Comparison of ENCODE assay signal across 23 mouse cellular contexts in genomic region chr16:78974099-78974498, GRCm38 (mm10).
"Had no signal": no experiment of that assay in that cellular context is flagged by ENCODE, and none has a peak within 500 bp of the region (broad histone marks: within the 10 kb centered on the region; RNA-seq: fewer than 3 reads in every experiment).

No protein-coding gene starts in this region.

- DNase-seq: kidney, adult 18-20 months; kidney, postnatal 25 days; layer of hippocampus, adult 9-11 months; liver; lung, adult 18-20 months; lung, postnatal 10 days; lung, postnatal 36 days; right cerebral cortex, adult 18-20 months; right cerebral cortex, postnatal 14 days; right cerebral cortex, postnatal 4 days; thymus, postnatal 25 days had no signal

- H3K9me3 ChIP-seq: limb, embryonic 10.5 days; limb, embryonic 13.5 days; liver, embryonic 12.5 days; liver, embryonic 15.5 days; lung, embryonic 15.5 days; megakaryocyte, embryonic 14.5 days; midbrain, embryonic 10.5 days; midbrain, embryonic 15.5 days; neural tube, embryonic 12.5 days; neural tube, embryonic 15.5 days had no signal

- H3K27ac ChIP-seq: kidney, postnatal 0 days; layer of hippocampus, adult 2 months; limb, embryonic 10.5 days; limb, embryonic 13.5 days; liver, embryonic 12.5 days; liver, embryonic 15.5 days; lung, embryonic 15.5 days; midbrain, embryonic 10.5 days; midbrain, embryonic 15.5 days; neural tube, embryonic 12.5 days; neural tube, embryonic 15.5 days had no signal

- H3K36me3 ChIP-seq: limb, embryonic 10.5 days; limb, embryonic 13.5 days; liver, embryonic 12.5 days; liver, embryonic 15.5 days; lung, embryonic 15.5 days; midbrain, embryonic 10.5 days; midbrain, embryonic 15.5 days; neural tube, embryonic 12.5 days; neural tube, embryonic 15.5 days had no signal

- H3K27me3 ChIP-seq: limb, embryonic 13.5 days; liver, embryonic 12.5 days; liver, embryonic 15.5 days; lung, embryonic 15.5 days; megakaryocyte, embryonic 14.5 days; midbrain, embryonic 15.5 days; neural tube, embryonic 12.5 days; neural tube, embryonic 15.5 days had no signal

- H3K4me1 ChIP-seq: limb, embryonic 10.5 days; limb, embryonic 13.5 days; liver, embryonic 12.5 days; liver, embryonic 15.5 days; lung, embryonic 15.5 days; megakaryocyte, embryonic 14.5 days; neural tube, embryonic 12.5 days; neural tube, embryonic 15.5 days had no signal

- H3K4me2 ChIP-seq: limb, embryonic 13.5 days; liver, embryonic 12.5 days; liver, embryonic 15.5 days; lung, embryonic 15.5 days; midbrain, embryonic 15.5 days; neural tube, embryonic 12.5 days; neural tube, embryonic 15.5 days had no signal

- ATAC-seq: liver, embryonic 12.5 days; midbrain, embryonic 15.5 days had no signal

- H3K9ac ChIP-seq: limb, embryonic 13.5 days; liver, embryonic 12.5 days; liver, embryonic 15.5 days; lung, embryonic 15.5 days; midbrain, embryonic 15.5 days; neural tube, embryonic 12.5 days; neural tube, embryonic 15.5 days had no signal

- H3K4me3 ChIP-seq: layer of hippocampus, adult 2 months; limb, embryonic 10.5 days; limb, embryonic 13.5 days; liver, embryonic 12.5 days; liver, embryonic 15.5 days; lung, embryonic 15.5 days; megakaryocyte, embryonic 14.5 days; midbrain, embryonic 10.5 days; midbrain, embryonic 15.5 days; neural tube, embryonic 12.5 days; neural tube, embryonic 15.5 days had no signal
